Mouse (Mus musculus) hindbrain, embryonic 10.5 days (tissue): Measurements from ENCODE around the gene Tmem199. TPM values are rescaled to one million over a fixed set of nuclear protein-coding genes. Genes with fewer than 3 reads are reported as not detected.
A peak's percentile ranks its signal among the peaks of the same experiment; 100 is the strongest.
"Not testable (repeated sequence)": the region's sequence is repeated elsewhere in the genome, so short reads cannot be mapped to it uniquely, and the experiment has no call there.

Experiments used
- DNase-seq: peaks from one replicate; pipeline ENCODE4 v3.0.0-alpha.2; 2017; ENCODE audit warnings: low spot score
- H3K27ac ChIP-seq: fragments of 300-500 bp; sonication (generic); 2 replicates; pipeline ENCODE4 v1.5.1; 2016; ENCODE audit warnings: mild to moderate bottlenecking, moderate library complexity
- H3K27me3 ChIP-seq: fragments of 300-500 bp; sonication (generic); 2 replicates; pipeline ENCODE4 v1.6.1; 2016; ENCODE audit warnings: mild to moderate bottlenecking; ENCODE audit not compliant: poor library complexity, insufficient read depth, severe bottlenecking
- H3K36me3 ChIP-seq: fragments of 300-500 bp; sonication (generic); 2 replicates; pipeline ENCODE4 v1.6.1; 2016; ENCODE audit warnings: mild to moderate bottlenecking, moderate library complexity
- H3K4me1 ChIP-seq: fragments of 300-500 bp; sonication (generic); replicated peaks from 2 replicates; pipeline ENCODE4 v1.6.1; 2016; ENCODE audit warnings: mild to moderate bottlenecking
- H3K4me3 ChIP-seq: fragments of 300-500 bp; sonication (generic); 2 replicates; pipeline ENCODE4 v1.5.1; 2016; ENCODE audit warnings: mild to moderate bottlenecking, moderate library complexity
- H3K9me3 ChIP-seq: fragments of 300-500 bp; sonication (generic); 2 replicates; pipeline ENCODE4 v1.6.1; 2016; ENCODE audit warnings: mild to moderate bottlenecking, moderate library complexity
- WGBS: fragments of 180-500 bp; shearing (Covaris S2); methylation state at CpG from one replicate; pipeline ENCODE4 v1.1.7; 2016; 5-methylcytosine and 5-hydroxymethylcytosine counted together
- polyA plus RNA-seq: library from polyadenylated mRNA; unstranded; fragments of >200 nt; fragmentation: Nextera tagmentation; extraction: Ambion mirVana; gene quantifications from 2 replicates; pipeline ENCODE4 v1.2.1, GENCODE M21; 2016

The Tmem199 gene
- polyA plus RNA-seq, 1 experiment from 2014 or later = 86.4 TPM

GRCm38 (mm10) chr11:78540358-78540757, 28.4 kb upstream of the Tmem199 start:
- Histone ChIP-seq H3K27ac (no peak overlapping the region), H3K4me1 (peaks cover 14% of the 10 kb centered on the region), H3K27me3 (no peaks in the 10 kb centered on the region), H3K36me3 (peaks cover 67% of the 10 kb centered on the region), H3K9me3 (no peaks in the 10 kb centered on the region), H3K4me3 (no peak overlapping the region)
- 89% methylated on average over 3 of the region's 3 CpGs for WGBS
- DNase-seq = no peak

- 3% methylated on average over 14 of the region's 14 CpGs for WGBS
- Histone ChIP-seq H3K9me3 (no peaks in the 10 kb centered on the region), H3K36me3 (peaks cover 45% of the 10 kb centered on the region), H3K27ac (peak overlapping the region; percentile 93), H3K4me1 (peaks cover 25% of the 10 kb centered on the region), H3K4me3 (peak overlapping the region; percentile 88), H3K27me3 (no peaks in the 10 kb centered on the region)
- DNase-seq = no peak
Measured at GRCm38 (mm10) chr11:78536690-78537084, 24.7 kb upstream of the Tmem199 start.

GRCm38 (mm10) chr11:78536080-78536689, 24.2 kb upstream of the Tmem199 start, which contains the start of the genes Tnfaip1 and Ift20:
TSS of gene Tnfaip1 (minus strand) at chr11:78536332.
TSS of gene Ift20 (plus strand) at chr11:78536361.
- Histone ChIP-seq H3K4me1 (peaks cover 25% of the 10 kb centered on the region), H3K9me3 (no peaks in the 10 kb centered on the region), H3K36me3 (peaks cover 44% of the 10 kb centered on the region), H3K4me3 (peak within 1 kb of the TSS; percentile 88), H3K27me3 (no peaks in the 10 kb centered on the region), H3K27ac (peak within 1 kb of the TSS; percentile 93)
- DNase-seq = peak; percentile 99
- under 1% methylated on average over 52 of the region's 52 CpGs for WGBS

- Histone ChIP-seq H3K4me1 (peaks cover 25% of the 10 kb centered on the region), H3K9me3 (no peaks in the 10 kb centered on the region), H3K27ac (peak overlapping the region; percentile 93), H3K4me3 (peak overlapping the region; percentile 88), H3K36me3 (peaks cover 44% of the 10 kb centered on the region), H3K27me3 (no peaks in the 10 kb centered on the region)
- 2% methylated on average over 23 of the region's 23 CpGs for WGBS
- peak; percentile 38 for DNase-seq
Measured at GRCm38 (mm10) chr11:78535376-78536079, 23.6 kb upstream of the Tmem199 start.

GRCm38 (mm10) chr11:78534516-78534915, 22.5 kb upstream of the Tmem199 start:
- Histone ChIP-seq H3K36me3 (peaks cover 44% of the 10 kb centered on the region), H3K9me3 (no peaks in the 10 kb centered on the region), H3K27me3 (no peaks in the 10 kb centered on the region), H3K4me3 (peak overlapping the region; percentile 88), H3K27ac (no peak overlapping the region), H3K4me1 (peaks cover 25% of the 10 kb centered on the region)
- no peak for DNase-seq
- WGBS = 93% methylated on average over 4 of the region's 4 CpGs

- H3K4me3 ChIP-seq, H3K27me3 ChIP-seq, H3K9me3 ChIP-seq, H3K27ac ChIP-seq, DNase-seq: not testable (repeated sequence)
- 95% methylated on average over 10 of the region's 10 CpGs for WGBS
- H3K4me1 ChIP-seq = peaks cover 13% of the 10 kb centered on the region
- peaks cover 61% of the 10 kb centered on the region for H3K36me3 ChIP-seq
Measured at GRCm38 (mm10) chr11:78531515-78531914, 19.5 kb upstream of the Tmem199 start.

- Histone ChIP-seq H3K4me1 (peaks cover 12% of the 10 kb centered on the region), H3K9me3 (no peaks in the 10 kb centered on the region), H3K36me3 (peaks cover 66% of the 10 kb centered on the region), H3K4me3 (no peak overlapping the region), H3K27ac (no peak overlapping the region), H3K27me3 (no peaks in the 10 kb centered on the region)
- DNase-seq = no peak
- WGBS = 85% methylated on average over 6 of the region's 6 CpGs
Measured at GRCm38 (mm10) chr11:78531046-78531445, 19.1 kb upstream of the Tmem199 start.

- 93% methylated on average over 12 of the region's 12 CpGs for WGBS
- Histone ChIP-seq H3K27me3 (no peaks in the 10 kb centered on the region), H3K27ac (no peak overlapping the region), H3K4me1 (peaks cover 8% of the 10 kb centered on the region), H3K9me3 (no peaks in the 10 kb centered on the region), H3K4me3 (no peak overlapping the region), H3K36me3 (peaks cover 76% of the 10 kb centered on the region)
- no peak for DNase-seq
Measured at GRCm38 (mm10) chr11:78530001-78530400, 18.0 kb upstream of the Tmem199 start.

- H3K4me1 ChIP-seq = no peaks in the 10 kb centered on the region
- no peak for DNase-seq
- WGBS = 85% methylated on average over 9 of the region's 9 CpGs
- H3K27me3 ChIP-seq = no peaks in the 10 kb centered on the region
- no peak overlapping the region for H3K27ac ChIP-seq
- H3K36me3 ChIP-seq = peaks cover 85% of the 10 kb centered on the region
- no peak overlapping the region for H3K4me3 ChIP-seq
- no peaks in the 10 kb centered on the region for H3K9me3 ChIP-seq
Measured at GRCm38 (mm10) chr11:78528714-78529113, 16.7 kb upstream of the Tmem199 start.

GRCm38 (mm10) chr11:78524838-78525237, 12.9 kb upstream of the Tmem199 start:
- no peaks in the 10 kb centered on the region for H3K27me3 ChIP-seq
- 91% methylated on average over 2 of the region's 2 CpGs for WGBS
- H3K27ac ChIP-seq = no peak overlapping the region
- H3K4me3 ChIP-seq = no peak overlapping the region
- DNase-seq = no peak
- peaks cover 100% of the 10 kb centered on the region for H3K36me3 ChIP-seq
- H3K9me3 ChIP-seq = no peaks in the 10 kb centered on the region
- no peaks in the 10 kb centered on the region for H3K4me1 ChIP-seq

- Histone ChIP-seq H3K4me1 (no peaks in the 10 kb centered on the region), H3K27me3 (no peaks in the 10 kb centered on the region), H3K27ac (no peak overlapping the region), H3K9me3 (no peaks in the 10 kb centered on the region), H3K4me3 (no peak overlapping the region), H3K36me3 (peaks cover 100% of the 10 kb centered on the region)
- 74% methylated on average over 9 of the region's 9 CpGs for whole genome bisulfite sequencing
- DNase-seq = no peak
Measured at GRCm38 (mm10) chr11:78523241-78523955, 11.4 kb upstream of the Tmem199 start.

- Histone ChIP-seq H3K27me3 (no peaks in the 10 kb centered on the region), H3K27ac (no peak overlapping the region), H3K4me1 (no peaks in the 10 kb centered on the region), H3K9me3 (no peaks in the 10 kb centered on the region), H3K4me3 (no peak overlapping the region), H3K36me3 (peaks cover 100% of the 10 kb centered on the region)
- no peak for DNase-seq
- WGBS = 94% methylated on average over 1 of the region's 1 CpGs
Measured at GRCm38 (mm10) chr11:78522481-78522997, 10.6 kb upstream of the Tmem199 start.

GRCm38 (mm10) chr11:78521880-78522279, 9.9 kb upstream of the Tmem199 start:
- no peak overlapping the region for H3K4me3 ChIP-seq
- 92% methylated on average over 3 of the region's 3 CpGs for WGBS
- no peaks in the 10 kb centered on the region for H3K4me1 ChIP-seq
- peaks cover 97% of the 10 kb centered on the region for H3K36me3 ChIP-seq
- H3K27me3 ChIP-seq = no peaks in the 10 kb centered on the region
- H3K27ac ChIP-seq = no peak overlapping the region
- DNase-seq = no peak
- no peaks in the 10 kb centered on the region for H3K9me3 ChIP-seq
